Mouse (Mus musculus): Measurements from ENCODE around the gene Urb1.

- TF ChIP-seq GATA1 (IDR thresholded peaks at IDR 0.05; ENCODE audit: borderline replicate concordance, low read length) = no peak
- TF ChIP-seq FLI1 (IDR thresholded peaks at IDR 0.05; ENCODE audit: low read length) = no peak
These were observed 48.0 kb upstream of the Urb1 start for GRCm38 (mm10) chr16:90858206-90858605.

All from megakaryocyte, embryonic 14.5 days (primary cell).